Comparison of ENCODE assay signal across 25 mouse cellular contexts in genomic region chr10:40172136-40172535, GRCm38 (mm10). TPM values are rescaled to one million over a fixed set of nuclear protein-coding genes. Genes with fewer than 3 reads are reported as not detected.
A peak's percentile ranks its signal among the peaks of the same experiment; 100 is the strongest.
DNase-seq lines count a peak whose midpoint lies in the region; ATAC-seq and TF ChIP-seq lines count a peak whose summit lies in the region.
"Had no signal": no experiment of that assay in that cellular context is flagged by ENCODE, and none has a peak within 500 bp of the region (broad histone marks: within the 10 kb centered on the region; RNA-seq: fewer than 3 reads in every experiment).

No protein-coding gene starts in this region.

- H3K4me3 ChIP-seq in intestine, postnatal 0 days (ENCODE audit: low read depth, low read length), result no peak overlapping the region
- no peak overlapping the region for H3K4me3 ChIP-seq in intestine, embryonic 16.5 days (ENCODE audit: low read length)
- H3K4me3 ChIP-seq in megakaryocyte, embryonic 14.5 days (replicated peaks), result peak overlapping the region; percentile 38
- H3K4me3 ChIP-seq: embryonic facial prominence, embryonic 10.5 days; embryonic facial prominence, embryonic 13.5 days; forebrain, embryonic 10.5 days; forebrain, embryonic 13.5 days; hindbrain, embryonic 15.5 days had no signal

- H3K36me3 ChIP-seq in intestine, postnatal 0 days (ENCODE audit: control insufficient read depth, insufficient read depth), result no peaks in the 10 kb centered on the region
- no peaks in the 10 kb centered on the region for H3K36me3 ChIP-seq in intestine, embryonic 16.5 days (ENCODE audit: control insufficient read depth, insufficient read depth, low read length)
- no peaks in the 10 kb centered on the region for H3K36me3 ChIP-seq in megakaryocyte, embryonic 14.5 days (replicated peaks; ENCODE audit: low read length)
- H3K36me3 ChIP-seq: embryonic facial prominence, embryonic 10.5 days; embryonic facial prominence, embryonic 13.5 days; forebrain, embryonic 10.5 days; hindbrain, embryonic 15.5 days had no signal

- H3K27me3 ChIP-seq in intestine, postnatal 0 days (replicated peaks; ENCODE audit: control insufficient read depth, insufficient read depth, low read length), result no peaks in the 10 kb centered on the region
- H3K27me3 ChIP-seq in intestine, embryonic 16.5 days (replicated peaks; ENCODE audit: control insufficient read depth, insufficient read depth, low read length), result no peaks in the 10 kb centered on the region
- H3K27me3 ChIP-seq in megakaryocyte, embryonic 14.5 days (replicated peaks), result peaks cover 4% of the 10 kb centered on the region
- H3K27me3 ChIP-seq: embryonic facial prominence, embryonic 13.5 days; forebrain, embryonic 13.5 days; hindbrain, embryonic 15.5 days had no signal

- 0 out of 2 replicates have a peak, but pooled peaks have one; percentile 6 for TF ChIP-seq CTCF in intestine, postnatal 0 days (IDR thresholded peaks at IDR 0.05; ENCODE audit: low read depth)

- no peak overlapping the region for H3K27ac ChIP-seq in intestine, postnatal 0 days (ENCODE audit: low read depth, low read length)
- no peak overlapping the region for H3K27ac ChIP-seq in intestine, embryonic 16.5 days (ENCODE audit: low read length)
- H3K27ac ChIP-seq: embryonic facial prominence, embryonic 10.5 days; embryonic facial prominence, embryonic 13.5 days; forebrain, embryonic 10.5 days; forebrain, embryonic 13.5 days; hindbrain, embryonic 15.5 days had no signal

- ATAC-seq in intestine, postnatal 0 days, result no peak
- no peak for ATAC-seq in intestine, embryonic 16.5 days
- ATAC-seq in common myeloid progenitor, adult 5-6 weeks (replicated peaks; ENCODE audit: low read depth, poor library complexity, severe bottlenecking), result 0 out of 2 replicates have a peak, but pooled peaks have one; percentile 20
- ATAC-seq: activated CD4-positive, CD25-positive, alpha-beta regulatory T cell, adult 4 months; forebrain, embryonic 13.5 days; forebrain, embryonic 16.5 days had no signal

- H3K4me2 ChIP-seq in intestine, postnatal 0 days (replicated peaks; ENCODE audit: low read depth), result no peak overlapping the region
- H3K4me2 ChIP-seq in intestine, embryonic 16.5 days (ENCODE audit: low read depth, low read length), result no peak overlapping the region
- H3K4me2 ChIP-seq: embryonic facial prominence, embryonic 13.5 days; forebrain, embryonic 13.5 days; heart, embryonic 11.5 days; hindbrain, embryonic 15.5 days had no signal

- H3K4me1 ChIP-seq in intestine, postnatal 0 days (replicated peaks; ENCODE audit: control insufficient read depth, insufficient read depth, low read length), result no peaks in the 10 kb centered on the region
- H3K4me1 ChIP-seq in intestine, embryonic 16.5 days (ENCODE audit: control insufficient read depth, insufficient read depth, low read length), result peaks cover 2% of the 10 kb centered on the region; the same call in 1 of the 2 replicates
- peaks cover 64% of the 10 kb centered on the region for H3K4me1 ChIP-seq in megakaryocyte, embryonic 14.5 days
- H3K4me1 ChIP-seq: forebrain, embryonic 13.5 days; hindbrain, embryonic 15.5 days had no signal

- H3K9ac ChIP-seq in intestine, postnatal 0 days (ENCODE audit: low read depth, low read length), result no peak overlapping the region
- H3K9ac ChIP-seq in intestine, embryonic 16.5 days (ENCODE audit: low read depth, low read length), result no peak overlapping the region
- H3K9ac ChIP-seq: embryonic facial prominence, embryonic 13.5 days; forebrain, embryonic 13.5 days; hindbrain, embryonic 15.5 days had no signal

- 90% methylated on average over 6 of the region's 6 CpGs for WGBS in intestine, postnatal 0 days
- 87% methylated on average over 6 of the region's 6 CpGs for WGBS in intestine, embryonic 16.5 days

- DNase-seq in A20 (ENCODE audit: low read depth, low spot score), result peak; percentile 56
- DNase-seq in adrenal gland, adult 18-20 months (ENCODE audit: low spot score in 2 of 2), result no peak
- DNase-seq in spleen, postnatal 10 days (ENCODE audit: low spot score in 2 of 2), result no peak
- DNase-seq: adrenal gland, postnatal 10 days; adrenal gland, postnatal 36 days; cerebellum, adult 11 months; cerebellum, adult 2 months; cerebellum, adult 9-11 months; cerebellum, postnatal 25 days; embryo, embryonic 11 days; gastrocnemius, postnatal 10 days; gastrocnemius, postnatal 36 days; heart, postnatal 36 days had no signal

- H3K9me3 ChIP-seq in intestine, postnatal 0 days (ENCODE audit: control insufficient read depth), result no peaks in the 10 kb centered on the region
- no peaks in the 10 kb centered on the region for H3K9me3 ChIP-seq in intestine, embryonic 16.5 days (ENCODE audit: control insufficient read depth, low read length)
- H3K9me3 ChIP-seq in megakaryocyte, embryonic 14.5 days, result no peaks in the 10 kb centered on the region
- H3K9me3 ChIP-seq: embryonic facial prominence, embryonic 10.5 days; embryonic facial prominence, embryonic 13.5 days; forebrain, embryonic 10.5 days; forebrain, embryonic 13.5 days; hindbrain, embryonic 15.5 days had no signal

RNA-seq across cellular contexts. Expression of gene Slc16a10, which starts 30.1 kb away (rescaled TPM):
- 57.5 and 59.5 TPM in 2 replicates for polyA plus RNA-seq in intestine, postnatal 0 days (2015; fragmentation: Nextera tagmentation; extraction: Ambion mirVana)
- polyA plus RNA-seq in intestine, embryonic 16.5 days (2015; fragmentation: Nextera tagmentation; extraction: Ambion mirVana), result 48.2 and 61.4 TPM in 2 replicates
- 21.4 and 23.9 TPM in 2 replicates for total RNA-seq in common myeloid progenitor, adult 5-6 weeks (2017)
- 7.0 and 10.9 TPM in 2 replicates for polyA plus RNA-seq in megakaryocyte, embryonic 14.5 days (2012; ENCODE audit: insufficient read depth, low replicate concordance)
- total RNA-seq in adrenal gland, adult 18-20 months (2021), result 10 to 100 TPM; 19.8 to 22.9 TPM
